Mouse (Mus musculus): ENCODE data around the gene Cmc1.

Gene Cmc1

GRCm38 (mm10) chr9:118024966-118025365 lies 125.0 kb downstream of the Cmc1 start:
- DNase-seq = no peak

All from cerebellum, adult 8-10 months (tissue).